Comparison of ENCODE assay signal across 8 mouse cellular contexts in genomic region chr2:158711929-158712751, GRCm38 (mm10). TPM values are rescaled to one million over a fixed set of nuclear protein-coding genes. Genes with fewer than 3 reads are reported as not detected.
DNase-seq lines count a peak whose midpoint lies in the region.

No protein-coding gene starts in this region.

- peak; percentile 44 for DNase-seq in embryo, embryonic 11 days
- DNase-seq in embryo, embryonic 10 days (ENCODE audit: low spot score): no peak
- DNase-seq in ovary, postnatal 36 days (ENCODE audit: low spot score): peak; percentile 44
- no peak for DNase-seq in ovary, postnatal 10 days (ENCODE audit: low spot score)
- peak; percentile 38 to 58 for DNase-seq in kidney, postnatal 25 days
- peak; percentile 53 to 63 for DNase-seq in right cerebral cortex, adult 2 months (ENCODE audit: low spot score in 2 of 2)
- DNase-seq in gastrocnemius, adult 8-10 months (ENCODE audit: low spot score in 2 of 2): no peak
- DNase-seq in adipocyte (ENCODE audit: low spot score): no peak

RNA-seq across cellular contexts. Expression of gene Ppp1r16b, which starts 46.9 kb away (rescaled TPM):
- total RNA-seq in gastrocnemius, adult 8-10 months (2022): 1 to 10 TPM; 2.4 to 3.0 (median 2.7) TPM

RNA-seq across cellular contexts. Expression of gene Fam83d, which starts 55.8 kb away (rescaled TPM):
- 1 to 10 TPM in 3 of 4 experiments, under 1 TPM in 1; 0.94 to 4.2 (median 2.6) TPM for total RNA-seq in gastrocnemius, adult 8-10 months (2022)

Comparison
In these comparisons a context has a peak if more than half of its experiments do, and no peak if none do; other contexts are left out.
1. DNase-seq: peak in embryo, embryonic 11 days (single experiment), ovary, postnatal 36 days (single experiment), kidney, postnatal 25 days (2 of 2) and right cerebral cortex, adult 2 months (2 of 2); none in embryo, embryonic 10 days (single experiment), ovary, postnatal 10 days (single experiment), gastrocnemius, adult 8-10 months (0 of 2) and adipocyte (single experiment).